Mouse (Mus musculus): ENCODE data around the gene Sv2b.

DNA sequence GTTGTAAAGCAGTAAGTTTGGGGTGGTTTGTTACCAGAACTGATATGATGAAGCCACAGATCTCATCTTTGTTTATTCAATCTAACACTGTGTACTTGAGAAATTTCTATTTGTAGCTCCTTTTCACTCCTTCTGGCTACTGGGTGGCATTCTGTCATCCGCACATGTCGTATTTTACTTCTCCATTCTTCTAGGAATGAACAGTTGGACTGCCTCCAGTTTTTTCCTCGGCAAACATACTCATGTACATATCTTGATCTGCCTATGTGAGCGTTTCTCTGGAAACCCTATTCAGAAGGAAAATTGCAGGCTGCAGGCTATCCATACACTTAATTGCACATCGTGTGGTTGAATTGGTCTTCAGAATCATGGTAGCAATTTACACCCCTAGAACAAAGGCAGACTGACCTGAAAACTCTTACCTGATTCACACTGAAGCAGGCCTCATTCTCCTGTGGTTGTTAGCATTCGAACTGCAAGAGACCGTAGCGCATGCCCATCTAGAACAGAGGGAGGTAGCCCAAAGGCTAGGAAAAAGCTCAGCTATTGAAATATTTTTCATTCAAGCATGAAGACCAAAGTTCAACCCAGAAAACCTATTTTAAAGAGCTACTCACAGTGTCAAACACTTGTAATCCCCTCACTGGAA is 231.4 kb downstream of the Sv2b start:
- TF ChIP-seq POLR2A (IDR thresholded peaks at IDR 0.05; ENCODE audit: insufficient read depth, low read length) (no peak), CTCF (IDR thresholded peaks at IDR 0.05; ENCODE audit: low read depth, low read length) (no peak)

Data from ES-Bruce4 (cell line).